Mouse (Mus musculus): ENCODE data around the gene Tbc1d20.

DNA sequence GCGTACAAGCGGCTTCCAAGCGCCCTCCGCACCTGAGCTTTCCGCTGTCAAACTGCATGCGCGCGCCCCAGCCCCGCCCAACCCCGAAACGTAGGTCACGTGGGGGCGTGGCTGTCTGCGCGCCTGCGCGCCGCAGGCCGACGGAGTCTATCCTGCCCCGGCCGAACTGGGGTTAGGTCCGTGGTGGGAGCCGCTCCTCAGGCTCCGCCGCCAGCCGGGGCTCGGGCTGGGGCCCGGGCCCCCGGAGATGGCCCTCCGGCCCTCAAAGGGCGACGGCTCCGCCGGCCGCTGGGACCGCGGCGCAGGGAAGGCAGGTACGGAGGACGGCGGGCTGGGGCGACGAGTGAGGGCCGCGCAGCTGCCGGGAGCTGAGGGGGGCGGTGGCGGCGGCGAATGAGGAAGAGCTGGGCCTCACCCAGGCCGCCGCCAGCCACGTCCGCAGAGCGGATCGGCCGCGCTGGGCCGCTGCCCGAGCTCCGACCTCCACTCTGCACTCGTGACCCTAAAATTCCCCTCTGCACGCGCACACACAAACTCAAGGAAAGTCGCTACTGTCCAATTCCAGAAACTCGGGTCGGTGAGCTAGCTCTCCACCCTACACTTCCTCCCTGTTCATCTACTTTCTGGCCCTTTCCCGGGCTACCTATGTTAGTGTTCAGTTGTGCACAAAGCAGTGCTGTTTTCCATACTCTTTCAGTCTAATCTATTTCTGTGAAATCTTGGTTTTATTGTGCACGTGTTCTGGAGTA, at the start of gene Tbc1d20:
- TF ChIP-seq POLR2A (IDR thresholded peaks at IDR 0.05; ENCODE audit: insufficient read depth, low read depth, low read length) = peak; percentile 79
- peak; percentile 6; the same call in 1 of the 2 replicates for TF ChIP-seq CTCF (IDR thresholded peaks at IDR 0.05)
- no peak for TF ChIP-seq EP300 (IDR thresholded peaks at IDR 0.05; ENCODE audit: insufficient read depth, low read depth, low read length)

Data from heart, adult 2 months (tissue).